Mouse (Mus musculus): ENCODE data around the gene Lhb. TPM values are rescaled to one million over a fixed set of nuclear protein-coding genes. Genes with fewer than 3 reads are reported as not detected.
"Not testable (repeated sequence)": the region's sequence is repeated elsewhere in the genome, so short reads cannot be mapped to it uniquely, and the experiment has no call there.

Lhb gene
- polyA plus RNA-seq, 1 experiment: not detected

GRCm38 (mm10) chr7:45455932-45456696 lies 35.5 kb downstream of the Lhb start:
- TF ChIP-seq POLR2A (IDR thresholded peaks at IDR 0.05; ENCODE audit: borderline replicate concordance, control insufficient read depth, low read depth, low read length) (no peak), CTCF (IDR thresholded peaks at IDR 0.05; ENCODE audit: control insufficient read depth, insufficient read depth, low read length) (no peak)
- 81% methylated on average over 13 of the region's 13 CpGs for WGBS
- no peak overlapping the region for H3K4me3 ChIP-seq (replicated peaks; ENCODE audit: control insufficient read depth, low read depth, low read length)
- no peak overlapping the region for H3K27ac ChIP-seq (ENCODE audit: control insufficient read depth, insufficient read depth, low read depth, low read length, poor library complexity)
- peaks cover 4% of the 10 kb centered on the region; the same call in 1 of the 2 replicates for H3K4me1 ChIP-seq (ENCODE audit: control insufficient read depth, insufficient read depth, low read length)

- H3K27ac ChIP-seq (ENCODE audit: control insufficient read depth, insufficient read depth, low read depth, low read length, poor library complexity): peak overlapping the region; percentile 59
- no peak for TF ChIP-seq CTCF (IDR thresholded peaks at IDR 0.05; ENCODE audit: control insufficient read depth, insufficient read depth, low read length)
- no peak for TF ChIP-seq POLR2A (IDR thresholded peaks at IDR 0.05; ENCODE audit: borderline replicate concordance, control insufficient read depth, low read depth, low read length)
- H3K4me1 ChIP-seq (ENCODE audit: control insufficient read depth, insufficient read depth, low read length): peaks cover 4% of the 10 kb centered on the region; the same call in 1 of the 2 replicates
- no peak overlapping the region for H3K4me3 ChIP-seq (replicated peaks; ENCODE audit: control insufficient read depth, low read depth, low read length)
- WGBS: 49% methylated on average over 9 of the region's 9 CpGs
These were observed 36.1 kb downstream of the Lhb start for GRCm38 (mm10) chr7:45456721-45457203.

GRCm38 (mm10) chr7:45457204-45458060 lies 36.8 kb downstream of the Lhb start:
- Histone ChIP-seq H3K4me1 (ENCODE audit: control insufficient read depth, insufficient read depth, low read length) (peaks cover 4% of the 10 kb centered on the region; the same call in 1 of the 2 replicates), H3K27ac (ENCODE audit: control insufficient read depth, insufficient read depth, low read depth, low read length, poor library complexity) (peak overlapping the region; percentile 59)

GRCm38 (mm10) chr7:45458748-45459563 lies 38.3 kb downstream of the Lhb start:
- TF ChIP-seq POLR2A (IDR thresholded peaks at IDR 0.05; ENCODE audit: borderline replicate concordance, control insufficient read depth, low read depth, low read length) (no peak), CTCF (IDR thresholded peaks at IDR 0.05; ENCODE audit: control insufficient read depth, insufficient read depth, low read length) (no peak)
- Histone ChIP-seq H3K4me1 (ENCODE audit: control insufficient read depth, insufficient read depth, low read length) (peaks cover 4% of the 10 kb centered on the region; the same call in 1 of the 2 replicates), H3K27ac (ENCODE audit: control insufficient read depth, insufficient read depth, low read depth, low read length, poor library complexity) (peak overlapping the region; percentile 89), H3K4me3 (replicated peaks; ENCODE audit: control insufficient read depth, low read depth, low read length) (peak overlapping the region; percentile 87)
- WGBS: 1% methylated on average over 43 of the region's 43 CpGs

More at GRCm38 (mm10) chr7:45457204-45458060, 36.8 kb downstream of the Lhb start:
- H3K4me3 ChIP-seq (replicated peaks; ENCODE audit: control insufficient read depth, low read depth, low read length): peak overlapping the region; percentile 51
- no peak for TF ChIP-seq POLR2A (IDR thresholded peaks at IDR 0.05; ENCODE audit: borderline replicate concordance, control insufficient read depth, low read depth, low read length)
- TF ChIP-seq CTCF (IDR thresholded peaks at IDR 0.05; ENCODE audit: control insufficient read depth, insufficient read depth, low read length): no peak
- WGBS: 24% methylated on average over 10 of the region's 10 CpGs

GRCm38 (mm10) chr7:45459564-45460140 lies 39.0 kb downstream of the Lhb start, which contains the start of gene Ftl1:
Ftl1 (minus strand) TSS chr7:45459884.
- Histone ChIP-seq H3K27ac (ENCODE audit: control insufficient read depth, insufficient read depth, low read depth, low read length, poor library complexity) (peak within 1 kb of the TSS; percentile 89), H3K4me3 (replicated peaks; ENCODE audit: control insufficient read depth, low read depth, low read length) (peak within 1 kb of the TSS; percentile 87)
- H3K4me1 ChIP-seq (ENCODE audit: control insufficient read depth, insufficient read depth, low read length): not testable (repeated sequence)
- peak; percentile 90 for TF ChIP-seq POLR2A (IDR thresholded peaks at IDR 0.05; ENCODE audit: borderline replicate concordance, control insufficient read depth, low read depth, low read length)
- WGBS: under 1% methylated on average over 30 of the region's 37 CpGs

GRCm38 (mm10) chr7:45460377-45460776 lies 39.8 kb downstream of the Lhb start:
- H3K27ac ChIP-seq (ENCODE audit: control insufficient read depth, insufficient read depth, low read depth, low read length, poor library complexity): peak overlapping the region; percentile 83
- TF ChIP-seq CTCF (IDR thresholded peaks at IDR 0.05; ENCODE audit: control insufficient read depth, insufficient read depth, low read length) (no peak), POLR2A (IDR thresholded peaks at IDR 0.05; ENCODE audit: borderline replicate concordance, control insufficient read depth, low read depth, low read length) (no peak)
- 35% methylated on average over 7 of the region's 7 CpGs for WGBS
- H3K4me1 ChIP-seq (ENCODE audit: control insufficient read depth, insufficient read depth, low read length): peaks cover 4% of the 10 kb centered on the region; the same call in 1 of the 2 replicates
- H3K4me3 ChIP-seq (replicated peaks; ENCODE audit: control insufficient read depth, low read depth, low read length): peak overlapping the region; percentile 48

GRCm38 (mm10) chr7:45460860-45461314 lies 40.3 kb downstream of the Lhb start:
- TF ChIP-seq CTCF (IDR thresholded peaks at IDR 0.05; ENCODE audit: control insufficient read depth, insufficient read depth, low read length) (peak; percentile 14; the same call in 1 of the 2 replicates), POLR2A (IDR thresholded peaks at IDR 0.05; ENCODE audit: borderline replicate concordance, control insufficient read depth, low read depth, low read length) (peak; percentile 75; the same call in 1 of the 2 replicates)
- peak overlapping the region; percentile 39 for H3K4me3 ChIP-seq (replicated peaks; ENCODE audit: control insufficient read depth, low read depth, low read length)
- H3K4me1 ChIP-seq (ENCODE audit: control insufficient read depth, insufficient read depth, low read length): peaks cover 4% of the 10 kb centered on the region; the same call in 1 of the 2 replicates
- 6% methylated on average over 13 of the region's 13 CpGs for WGBS
- H3K27ac ChIP-seq (ENCODE audit: control insufficient read depth, insufficient read depth, low read depth, low read length, poor library complexity): peak overlapping the region; percentile 83

Measured in bone marrow, adult 2 months (tissue).